Mouse (Mus musculus) CD4-positive, CD25-positive, alpha-beta regulatory T cell, adult 2 months (primary cell): Measurements from ENCODE around the gene Hist2h3b.

Experiments
- DNase-seq: peaks from one replicate; pipeline ENCODE4 v3.0.0-alpha.2; 2012; ENCODE audit warnings: low read depth, low spot score

The Hist2h3b gene

GRCm38 (mm10) chr3:96268051-96268775 lies at the start of gene Hist2h3b:
Hist2h3b (plus strand) TSS chr3:96268654.
- DNase-seq, result peak; percentile 78

GRCm38 (mm10) chr3:96219191-96219641 lies 49.2 kb upstream of the Hist2h3b start:
- DNase-seq, result peak; percentile 69

- peak; percentile 87 for DNase-seq
Measured at GRCm38 (mm10) chr3:96219661-96220130, 48.8 kb upstream of the Hist2h3b start, which contains the start of the genes Bola1 and Hist2h2ab. Bola1 (minus strand) TSS chr3:96219709. Hist2h2ab (plus strand) TSS chr3:96219865.

- peak; percentile 67 for DNase-seq
Measured at GRCm38 (mm10) chr3:96220131-96220764, 48.2 kb upstream of the Hist2h3b start.

- DNase-seq, result peak; percentile 91
Measured at GRCm38 (mm10) chr3:96220765-96221639, 47.5 kb upstream of the Hist2h3b start, which contains the start of the genes Hist2h2ac and Hist2h2be. Hist2h2ac (minus strand) TSS chr3:96220880. Hist2h2be (plus strand) TSS chr3:96221119.

GRCm38 (mm10) chr3:96221640-96222038 lies 46.8 kb upstream of the Hist2h3b start:
- DNase-seq, result no peak

GRCm38 (mm10) chr3:96222774-96223173 lies 45.7 kb upstream of the Hist2h3b start:
- DNase-seq, result no peak

GRCm38 (mm10) chr3:96225421-96225820 lies 43.0 kb upstream of the Hist2h3b start:
- no peak for DNase-seq

GRCm38 (mm10) chr3:96226695-96227648 lies 41.5 kb upstream of the Hist2h3b start:
- DNase-seq, result no peak

- DNase-seq, result no peak
Measured at GRCm38 (mm10) chr3:96228828-96229227, 39.6 kb upstream of the Hist2h3b start.

GRCm38 (mm10) chr3:96230404-96230803 lies 38.0 kb upstream of the Hist2h3b start:
- no peak for DNase-seq

- DNase-seq, result no peak
Measured at GRCm38 (mm10) chr3:96230910-96231757, 37.3 kb upstream of the Hist2h3b start.

GRCm38 (mm10) chr3:96231758-96232120 lies 36.7 kb upstream of the Hist2h3b start:
- no peak for DNase-seq

GRCm38 (mm10) chr3:96234914-96235313 lies 33.5 kb upstream of the Hist2h3b start:
- peak; percentile 61 for DNase-seq

- DNase-seq, result no peak
Measured at GRCm38 (mm10) chr3:96235836-96236235, 32.6 kb upstream of the Hist2h3b start.

- no peak for DNase-seq
Measured at GRCm38 (mm10) chr3:96236834-96237334, 31.6 kb upstream of the Hist2h3b start.

- no peak for DNase-seq
Measured at GRCm38 (mm10) chr3:96237335-96237903, 31.0 kb upstream of the Hist2h3b start.

- peak; percentile 29 for DNase-seq
Measured at GRCm38 (mm10) chr3:96237904-96238511, 30.4 kb upstream of the Hist2h3b start.
